In the genomic region with DNA sequence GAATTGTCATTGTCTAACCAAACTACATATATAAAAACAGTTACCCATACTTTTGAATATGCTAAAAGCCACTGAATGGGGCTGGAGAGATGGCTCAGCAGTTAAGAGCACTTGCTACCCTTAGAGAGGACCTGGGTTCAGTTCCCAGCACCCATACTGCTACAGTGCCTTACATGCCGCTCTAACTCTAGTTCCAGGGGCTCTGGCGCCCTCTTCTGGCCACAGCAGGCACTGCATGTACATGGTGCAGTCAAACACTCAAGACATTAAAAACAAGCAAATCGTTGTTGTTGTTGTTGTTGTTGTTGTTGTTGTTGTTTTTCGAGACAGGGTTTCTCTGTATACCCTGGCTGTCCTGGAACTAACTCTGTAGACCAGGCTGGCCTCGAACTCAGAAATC, we compare ENCODE assay signal across 12 mouse cellular contexts. TPM values are rescaled to one million over a fixed set of nuclear protein-coding genes. Genes with fewer than 3 reads are reported as not detected.
DNase-seq lines count a peak whose midpoint lies in the region; ATAC-seq and TF ChIP-seq lines count a peak whose summit lies in the region.
"Had no signal": no experiment of that assay in that cellular context is flagged by ENCODE, and none has a peak within 500 bp of the region (broad histone marks: within the 10 kb centered on the region; RNA-seq: fewer than 3 reads in every experiment).

No protein-coding gene starts in this region.

- H3K27ac ChIP-seq in gastrocnemius, adult 2 months, result no peak overlapping the region
- H3K27ac ChIP-seq: forebrain, embryonic 12.5 days had no signal

- DNase-seq in gastrocnemius, adult 2 months, result no peak
- DNase-seq in gastrocnemius, postnatal 25 days, result no peak
- peak; percentile 34 to 80 for DNase-seq in spleen, postnatal 4 days (ENCODE audit: low spot score in 2 of 2)
- DNase-seq in spleen, adult 12 weeks (ENCODE audit: low spot score), result no peak
- DNase-seq in lung, postnatal 10 days, result peak; percentile 41
- DNase-seq in left cerebral cortex, adult 9 months (ENCODE audit: low spot score in 2 of 2), result no peak
- no peak for DNase-seq in cerebellum, adult 8-10 months

- TF ChIP-seq CTCF in gastrocnemius, adult 2 months (IDR thresholded peaks at IDR 0.05), result peak; percentile 63

- ATAC-seq in frontal cortex, adult (ENCODE audit: low TSS enrichment), result no peak

- no peak overlapping the region for H3K4me3 ChIP-seq in gastrocnemius, adult 2 months
- H3K4me3 ChIP-seq: forebrain, embryonic 12.5 days had no signal

- intact Hi-C loops in gastrocnemius, adult 2 months (cut with DNase I), result no loop called here

RNA-seq across cellular contexts. Expression of a gene that starts 21.2 kb away (rescaled TPM):
- not detected for total RNA-seq in gastrocnemius, adult 2 months (2021)
- total RNA-seq in gastrocnemius, postnatal 25 days (2021), result not detected
- total RNA-seq: heart, postnatal 36 days; layer of hippocampus, postnatal 14 days; megakaryocyte-erythroid progenitor cell, adult 5-6 weeks had no signal

RNA-seq across cellular contexts. Expression of a gene that starts 21.3 kb away (rescaled TPM):
- total RNA-seq in gastrocnemius, adult 2 months (2021), result not detected
- total RNA-seq in gastrocnemius, postnatal 25 days (2021), result not detected
- total RNA-seq: heart, postnatal 36 days; layer of hippocampus, postnatal 14 days; megakaryocyte-erythroid progenitor cell, adult 5-6 weeks had no signal

RNA-seq across cellular contexts. Expression of a gene that starts 45.6 kb away (rescaled TPM):
- 100 to 1,000 TPM; 102 to 105 TPM for total RNA-seq in gastrocnemius, adult 2 months (2021)
- total RNA-seq in gastrocnemius, postnatal 25 days (2021), result 10 to 100 TPM; 84.0 to 88.2 TPM

Comparison
In these comparisons a context has a peak if more than half of its experiments do, and no peak if none do; other contexts are left out.
1. DNase-seq: peak in spleen, postnatal 4 days (2 of 2) and lung, postnatal 10 days (single experiment); none in gastrocnemius, adult 2 months (single experiment), gastrocnemius, postnatal 25 days (single experiment), spleen, adult 12 weeks (single experiment), left cerebral cortex, adult 9 months (0 of 2) and cerebellum, adult 8-10 months (single experiment).